Mouse (Mus musculus): ENCODE results near the gene BC030499. TPM values are rescaled to one million over a fixed set of nuclear protein-coding genes. Genes with fewer than 3 reads are reported as not detected.
"Not testable (repeated sequence)": the region's sequence is repeated elsewhere in the genome, so short reads cannot be mapped to it uniquely, and the experiment has no call there.

Gene BC030499
- total RNA-seq (2015) (0.56 TPM in 1 of 2 replicates, not detected in the other), total RNA-seq (2017) (0.18 and 0.77 TPM in 2 replicates)

DNA sequence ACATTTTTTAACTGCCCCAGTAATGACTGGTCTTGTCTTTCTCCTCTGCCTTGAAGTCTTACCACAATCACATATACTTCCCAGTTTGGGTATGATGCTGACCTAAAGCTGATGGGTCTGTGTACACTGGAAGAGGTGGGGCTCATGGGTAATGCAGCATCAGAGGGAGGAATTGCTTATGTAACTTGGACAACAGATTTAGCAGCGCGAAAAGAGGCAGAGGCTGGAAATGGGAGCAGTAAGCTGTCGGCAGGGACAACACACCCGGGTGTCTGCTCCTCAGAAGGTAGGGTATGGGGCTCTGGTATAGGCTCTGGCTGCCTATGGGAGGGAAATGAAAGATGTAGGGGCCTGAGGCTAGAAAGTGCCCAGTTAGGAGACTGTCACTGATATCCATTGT is at the start of gene BC030499:
Gene BC030499 (plus strand): TSS at position 188 of the 400 bp plus-strand sequence.
- ATAC-seq (ENCODE audit: poor library complexity, severe bottlenecking): no peak

GRCm38 (mm10) chr11:78245261-78245626 is 45.4 kb upstream of the BC030499 start:
- ATAC-seq (ENCODE audit: poor library complexity, severe bottlenecking): no peak

DNA sequence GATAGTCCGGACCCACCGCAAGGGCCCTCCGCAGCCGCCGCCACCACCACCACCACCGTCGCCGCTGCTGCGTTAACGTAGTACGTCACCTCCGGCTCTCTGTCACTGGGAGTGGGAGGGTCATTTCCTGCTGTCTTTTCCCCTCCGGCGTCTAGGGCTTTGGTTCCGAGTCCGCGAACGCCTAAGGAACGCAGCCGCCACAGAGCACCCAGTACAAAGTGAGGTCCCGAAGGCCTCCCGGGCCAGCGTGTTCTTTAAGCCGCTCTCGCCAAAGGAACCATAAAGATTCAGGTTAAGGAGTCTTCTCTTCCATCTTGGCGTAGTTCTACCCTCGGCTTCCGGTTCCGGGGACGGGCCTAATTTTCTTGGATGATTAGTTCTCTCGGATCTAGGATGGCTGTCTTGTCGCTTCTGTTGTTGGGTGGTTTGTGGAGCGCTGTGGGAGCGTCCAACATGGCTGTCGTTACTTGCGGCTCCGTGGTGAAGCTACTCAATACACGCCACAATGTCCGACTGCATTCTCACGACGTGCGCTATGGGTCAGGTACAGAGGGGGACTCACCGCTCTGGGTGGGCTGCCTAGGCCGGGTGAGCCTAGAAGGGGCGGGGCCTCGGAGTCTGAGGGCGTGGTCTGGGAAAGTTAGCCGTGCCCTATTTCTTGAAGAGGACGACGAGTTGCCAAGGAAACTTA is 44.9 kb upstream of the BC030499 start, which contains the start of the genes Sdf2 and Supt6:
Gene Sdf2 (plus strand): TSS at position 120 of the 691 bp plus-strand sequence.
Gene Supt6 (minus strand): TSS at position 361 of the 691 bp plus-strand sequence.
- peak; percentile 95 for ATAC-seq (ENCODE audit: poor library complexity, severe bottlenecking)

GRCm38 (mm10) chr11:78246318-78247011 is 44.2 kb upstream of the BC030499 start:
- ATAC-seq (ENCODE audit: poor library complexity, severe bottlenecking): no peak

DNA sequence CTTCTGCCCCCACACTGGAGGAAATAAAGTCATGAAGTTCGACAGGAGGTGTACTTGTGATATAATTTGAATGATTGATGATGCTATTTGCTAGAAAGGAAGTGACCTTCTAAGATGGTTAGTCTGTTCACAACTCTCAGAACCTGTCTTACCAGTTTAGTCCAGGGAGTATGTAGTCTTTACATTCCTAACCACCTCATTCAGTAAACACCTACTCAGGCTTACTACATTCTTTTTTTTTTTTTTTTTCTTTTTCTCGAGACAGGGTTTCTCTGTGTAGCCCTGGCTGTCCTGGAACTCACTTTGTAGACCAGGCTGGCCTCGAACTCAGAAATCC is 43.7 kb upstream of the BC030499 start:
- no peak for ATAC-seq (ENCODE audit: poor library complexity, severe bottlenecking)

- no peak for ATAC-seq (ENCODE audit: poor library complexity, severe bottlenecking)
These were observed 42.9 kb upstream of the BC030499 start for GRCm38 (mm10) chr11:78247727-78248140.

DNA sequence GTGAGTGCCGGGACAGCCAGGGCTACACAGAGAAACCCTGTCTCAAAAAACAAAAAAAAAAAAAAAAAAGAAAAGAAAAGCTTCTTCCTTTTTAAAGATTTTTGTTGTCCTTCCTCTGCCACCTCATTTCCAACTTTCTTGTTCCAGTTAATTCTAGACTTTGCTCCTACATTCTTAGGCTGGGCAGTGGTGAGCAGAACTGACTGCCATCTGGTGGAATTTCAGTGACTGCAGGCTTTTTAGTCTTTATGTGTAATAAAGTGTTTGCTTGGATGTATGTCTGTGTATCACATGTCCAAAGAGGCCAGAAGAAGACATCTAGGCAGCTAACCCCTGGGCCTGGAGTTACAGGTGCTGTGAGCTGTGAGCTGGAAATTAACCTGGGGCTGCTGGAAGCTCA is 34.0 kb upstream of the BC030499 start:
- ATAC-seq (ENCODE audit: poor library complexity, severe bottlenecking): no peak

GRCm38 (mm10) chr11:78260489-78261258 is 30.0 kb upstream of the BC030499 start:
- ATAC-seq (ENCODE audit: poor library complexity, severe bottlenecking): no peak

GRCm38 (mm10) chr11:78261380-78262352 is 29.0 kb upstream of the BC030499 start, which contains the start of gene 2610507B11Rik:
Gene 2610507B11Rik, plus strand, starts transcription at chr11:78261752.
- peak; percentile 97 for ATAC-seq (ENCODE audit: poor library complexity, severe bottlenecking)

GRCm38 (mm10) chr11:78262550-78262949 is 28.1 kb upstream of the BC030499 start:
- peak; percentile 46 for ATAC-seq (ENCODE audit: poor library complexity, severe bottlenecking)

DNA sequence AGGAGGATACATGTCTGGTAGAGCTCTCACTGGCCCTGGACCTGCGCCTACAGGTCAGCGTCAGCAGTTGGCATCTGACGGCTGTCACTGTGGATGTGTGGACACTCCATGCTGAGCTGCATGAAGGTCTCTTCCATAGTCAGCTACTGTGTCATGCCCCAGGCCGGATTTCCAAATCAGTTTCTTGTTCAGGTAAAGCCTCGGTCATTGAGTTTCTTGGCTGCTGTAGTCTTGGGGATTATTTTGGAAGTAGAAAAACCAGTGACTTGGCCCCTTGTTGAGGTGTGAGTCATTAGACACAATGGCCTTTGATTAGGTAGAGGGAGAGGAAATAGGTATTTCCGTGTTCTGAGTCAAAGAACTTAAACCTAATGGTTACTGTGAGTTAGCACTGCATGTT is 25.1 kb upstream of the BC030499 start:
- ATAC-seq (ENCODE audit: poor library complexity, severe bottlenecking): no peak

DNA sequence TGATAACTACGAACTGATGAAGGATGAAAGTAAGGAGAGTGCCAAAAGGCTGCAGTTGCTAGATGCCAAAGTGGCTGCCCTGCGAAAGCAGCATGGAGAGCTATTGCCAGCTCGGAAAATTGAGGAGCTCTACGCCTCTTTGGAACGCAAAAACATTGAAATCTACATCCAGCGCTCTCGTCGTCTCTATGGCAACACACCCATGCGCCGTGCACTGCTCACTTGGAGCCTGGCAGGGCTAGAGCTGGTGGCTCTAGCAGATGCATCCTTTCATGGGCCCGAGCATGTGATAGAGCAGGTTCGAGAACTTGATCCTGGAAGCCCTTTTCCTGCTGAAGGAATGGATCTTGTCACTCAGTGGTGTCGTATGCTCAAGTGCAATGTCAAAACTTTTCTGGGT is 18.7 kb upstream of the BC030499 start:
- no peak for ATAC-seq (ENCODE audit: poor library complexity, severe bottlenecking)

DNA sequence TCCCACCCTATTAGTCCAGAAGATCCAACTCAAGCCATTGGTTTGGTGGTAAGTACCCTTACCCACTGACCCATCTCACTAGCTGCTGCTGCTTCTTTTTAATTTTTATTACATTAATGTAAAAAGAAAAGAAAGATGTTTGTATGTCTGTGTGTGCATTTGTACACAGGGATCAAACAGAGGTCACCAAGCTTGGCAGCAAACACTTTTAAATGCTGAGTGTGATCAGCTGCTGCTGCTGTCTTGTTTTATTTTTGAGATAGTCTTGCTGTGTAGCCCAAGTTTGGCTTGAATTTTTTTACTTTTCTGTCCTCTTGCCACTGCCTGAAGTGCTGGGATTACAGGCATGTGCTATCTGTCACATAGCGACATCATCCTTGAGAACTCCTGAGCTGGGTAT is 15.0 kb upstream of the BC030499 start:
- ATAC-seq (ENCODE audit: poor library complexity, severe bottlenecking): no peak

DNA sequence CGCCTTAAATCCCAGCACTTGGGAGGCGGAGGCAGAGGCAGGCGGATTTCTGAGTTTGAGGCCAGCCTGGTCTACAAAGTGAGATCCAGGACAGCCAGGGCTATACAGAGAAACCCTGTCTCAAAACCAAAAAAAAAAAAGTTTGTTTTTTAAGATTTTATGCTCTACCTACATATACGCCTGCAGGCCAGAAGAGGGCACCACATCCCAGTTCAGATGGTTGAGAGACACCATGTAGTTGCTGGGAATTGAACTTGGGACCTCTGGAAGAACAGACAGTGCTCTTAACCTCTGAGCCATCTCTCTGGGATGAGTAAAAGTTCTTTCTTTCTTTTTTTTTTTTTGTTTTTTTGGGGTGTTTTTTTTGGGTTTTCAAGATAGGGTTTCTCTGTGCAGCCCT is 14.5 kb upstream of the BC030499 start:
- not testable (repeated sequence) for ATAC-seq (ENCODE audit: poor library complexity, severe bottlenecking)

DNA sequence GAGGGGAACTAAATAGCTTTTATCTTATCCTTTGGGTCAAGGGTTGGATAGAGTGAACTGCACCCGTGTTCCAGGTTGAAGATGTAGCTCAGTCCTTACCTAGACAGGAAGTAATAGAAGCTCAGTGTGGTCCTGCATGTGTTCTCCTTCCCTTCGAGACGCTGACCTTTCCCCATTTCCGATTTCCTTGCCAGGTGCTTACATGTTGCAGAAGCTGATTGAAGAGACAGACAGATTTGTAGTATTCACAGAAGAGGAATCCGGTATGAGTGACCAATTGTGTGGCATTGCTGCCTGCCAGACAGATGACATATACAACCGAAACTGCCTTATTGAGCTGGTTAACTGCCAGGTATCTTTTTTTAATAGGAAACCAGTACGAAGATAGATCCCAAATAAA is 11.8 kb upstream of the BC030499 start:
- no peak for ATAC-seq (ENCODE audit: poor library complexity, severe bottlenecking)

GRCm38 (mm10) chr11:78279586-78279985 is 11.1 kb upstream of the BC030499 start:
- ATAC-seq (ENCODE audit: poor library complexity, severe bottlenecking): no peak

GRCm38 (mm10) chr11:78289146-78289763 is 1.4 kb upstream of the BC030499 start:
- ATAC-seq (ENCODE audit: poor library complexity, severe bottlenecking): no peak

- ATAC-seq (ENCODE audit: poor library complexity, severe bottlenecking): no peak
These were observed 3.9 kb downstream of the BC030499 start for GRCm38 (mm10) chr11:78294585-78294984.

GRCm38 (mm10) chr11:78300917-78301316 is 10.3 kb downstream of the BC030499 start:
- 0 out of 2 replicates have a peak, but pooled peaks have one; percentile 6 for ATAC-seq (ENCODE audit: poor library complexity, severe bottlenecking)

Data from megakaryocyte, adult 5-6 weeks (primary cell).